Mouse (Mus musculus): ENCODE data around the gene Pitpnm2.

Pitpnm2 gene

GRCm38 (mm10) chr5:124095077-124095581 is 154.4 kb downstream of the Pitpnm2 start:
- DNase-seq (ENCODE audit: low spot score in 2 of 2): peak in 1 of 2 experiments; percentile 63

- DNase-seq (ENCODE audit: low spot score in 2 of 2): peak in 1 of 2 experiments; percentile 36
Observed at GRCm38 (mm10) chr5:124093852-124094604, 155.5 kb downstream of the Pitpnm2 start.

GRCm38 (mm10) chr5:124093120-124093794 is 156.3 kb downstream of the Pitpnm2 start:
- DNase-seq (ENCODE audit: low spot score in 2 of 2): peak; percentile 87 to 89

GRCm38 (mm10) chr5:124091951-124092406 is 157.6 kb downstream of the Pitpnm2 start:
- peak in 1 of 2 experiments; percentile 31 for DNase-seq (ENCODE audit: low spot score in 2 of 2)

- DNase-seq (ENCODE audit: low spot score in 2 of 2): no peak
Observed at GRCm38 (mm10) chr5:124089868-124090267, 159.7 kb downstream of the Pitpnm2 start.

GRCm38 (mm10) chr5:124086876-124087275 is 162.7 kb downstream of the Pitpnm2 start:
- DNase-seq (ENCODE audit: low spot score in 2 of 2): peak in 1 of 2 experiments; percentile 27

GRCm38 (mm10) chr5:124085513-124085912 is 164.0 kb downstream of the Pitpnm2 start:
- DNase-seq (ENCODE audit: low spot score in 2 of 2): peak in 1 of 2 experiments; percentile 41

- peak; percentile 86 to 89 for DNase-seq (ENCODE audit: low spot score in 2 of 2)
Observed at GRCm38 (mm10) chr5:124084588-124085173, 164.9 kb downstream of the Pitpnm2 start.

GRCm38 (mm10) chr5:124083850-124084587 is 165.5 kb downstream of the Pitpnm2 start:
- peak in 1 of 2 experiments; percentile 38 for DNase-seq (ENCODE audit: low spot score in 2 of 2)

- peak in 1 of 2 experiments; percentile 25 for DNase-seq (ENCODE audit: low spot score in 2 of 2)
Observed at GRCm38 (mm10) chr5:124082941-124083688, 166.4 kb downstream of the Pitpnm2 start.

- peak in 1 of 2 experiments; percentile 21 for DNase-seq (ENCODE audit: low spot score in 2 of 2)
Observed at GRCm38 (mm10) chr5:124082447-124082846, 167.1 kb downstream of the Pitpnm2 start.

GRCm38 (mm10) chr5:124079880-124080279 is 169.7 kb downstream of the Pitpnm2 start:
- peak in 1 of 2 experiments; percentile 25 for DNase-seq (ENCODE audit: low spot score in 2 of 2)

GRCm38 (mm10) chr5:124078794-124079416 is 170.7 kb downstream of the Pitpnm2 start:
- peak; percentile 87 to 90 for DNase-seq (ENCODE audit: low spot score in 2 of 2)

GRCm38 (mm10) chr5:124077856-124078460 is 171.6 kb downstream of the Pitpnm2 start:
- DNase-seq (ENCODE audit: low spot score in 2 of 2): peak in 1 of 2 experiments; percentile 29

GRCm38 (mm10) chr5:124077241-124077640 is 172.3 kb downstream of the Pitpnm2 start:
- DNase-seq (ENCODE audit: low spot score in 2 of 2): no peak

- no peak for DNase-seq (ENCODE audit: low spot score in 2 of 2)
Observed at GRCm38 (mm10) chr5:124076559-124076958, 173.0 kb downstream of the Pitpnm2 start.

- DNase-seq (ENCODE audit: low spot score in 2 of 2): peak in 1 of 2 experiments; percentile 28
Observed at GRCm38 (mm10) chr5:124075716-124076115, 173.8 kb downstream of the Pitpnm2 start.

GRCm38 (mm10) chr5:124074845-124075307 is 174.7 kb downstream of the Pitpnm2 start:
- DNase-seq (ENCODE audit: low spot score in 2 of 2): peak in 1 of 2 experiments; percentile 34

- DNase-seq (ENCODE audit: low spot score in 2 of 2): no peak
Observed at GRCm38 (mm10) chr5:124073682-124074081, 175.9 kb downstream of the Pitpnm2 start.

- DNase-seq (ENCODE audit: low spot score in 2 of 2): no peak
Observed at GRCm38 (mm10) chr5:124069657-124070056, 179.9 kb downstream of the Pitpnm2 start.
